Mouse (Mus musculus): ENCODE measurements at regions not wholly inside any gene's neighbourhood (a gene's known extent, or its start where the extent isn't known, plus 50 kb on each side); places are given as distances from the start of the nearest gene placed in this dataset.

DNA sequence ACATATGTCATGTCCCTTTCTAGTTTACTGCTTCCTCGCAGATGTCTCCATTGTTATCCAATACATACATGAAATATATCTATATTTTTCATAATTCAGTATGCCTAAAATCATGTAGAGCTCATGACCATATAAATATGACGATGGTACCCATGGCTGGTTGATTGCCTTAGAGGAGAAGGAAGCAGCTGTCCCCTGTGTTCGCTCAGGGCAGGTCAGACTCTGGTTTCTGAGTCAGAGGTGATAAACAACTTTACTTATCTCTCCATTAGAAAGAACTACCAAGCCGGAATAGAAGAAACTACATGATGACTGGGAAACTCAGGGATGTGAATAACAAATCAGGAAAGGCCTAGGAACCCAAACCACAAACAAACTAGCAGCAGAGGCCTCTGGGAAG, 307.6 kb downstream of the Sox4 start:
- no peak for DNase-seq (ENCODE audit: low read depth, low spot score)

- DNase-seq (ENCODE audit: low read depth, low spot score), result no peak
Measured at GRCm38 (mm10) chr13:28644846-28645574, 308.5 kb downstream of the Sox4 start.

GRCm38 (mm10) chr13:28640826-28641225, 312.7 kb downstream of the Sox4 start:
- DNase-seq (ENCODE audit: low read depth, low spot score), result no peak

DNA sequence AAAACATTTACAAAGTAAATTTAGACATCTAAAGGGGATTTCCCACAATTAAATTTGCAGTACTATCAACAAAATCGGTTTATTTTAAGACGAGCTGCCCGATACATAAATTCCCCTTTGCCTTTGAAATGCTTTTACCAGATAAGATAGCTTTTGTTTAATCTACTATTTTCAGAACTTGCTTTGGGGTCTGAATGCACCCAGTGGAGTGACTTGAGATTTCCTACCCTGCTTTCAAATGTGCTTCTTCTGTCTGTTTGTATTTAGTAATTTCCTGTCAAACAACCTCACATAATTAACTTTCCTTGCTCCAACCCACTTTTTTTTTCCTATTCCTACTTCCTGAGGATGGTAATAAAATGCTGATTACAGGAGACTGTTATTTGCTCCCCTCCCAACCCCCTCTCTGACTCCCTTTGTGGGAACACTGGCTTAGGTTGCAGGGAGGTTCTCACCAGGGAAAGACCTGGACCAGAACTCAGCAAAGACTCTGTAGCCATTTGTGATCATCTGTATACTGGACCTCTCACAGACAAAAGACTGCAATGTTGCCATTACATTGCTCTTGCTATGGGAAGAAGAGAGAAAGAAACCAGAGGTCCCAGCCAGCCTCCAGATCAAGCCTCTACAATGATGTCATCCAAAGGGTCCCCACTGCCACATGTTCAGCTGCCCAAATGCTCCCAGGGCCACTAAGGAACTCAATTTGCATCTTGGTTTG, 318.1 kb downstream of the Sox4 start:
- DNase-seq (ENCODE audit: low read depth, low spot score), result no peak

GRCm38 (mm10) chr13:28633541-28634041, 319.9 kb downstream of the Sox4 start:
- DNase-seq (ENCODE audit: low read depth, low spot score), result peak; percentile 40

GRCm38 (mm10) chr13:28629431-28630331, 323.8 kb downstream of the Sox4 start:
- no peak for DNase-seq (ENCODE audit: low read depth, low spot score)

- no peak for DNase-seq (ENCODE audit: low read depth, low spot score)
Measured at GRCm38 (mm10) chr13:28628751-28629150, 324.8 kb downstream of the Sox4 start.

DNA sequence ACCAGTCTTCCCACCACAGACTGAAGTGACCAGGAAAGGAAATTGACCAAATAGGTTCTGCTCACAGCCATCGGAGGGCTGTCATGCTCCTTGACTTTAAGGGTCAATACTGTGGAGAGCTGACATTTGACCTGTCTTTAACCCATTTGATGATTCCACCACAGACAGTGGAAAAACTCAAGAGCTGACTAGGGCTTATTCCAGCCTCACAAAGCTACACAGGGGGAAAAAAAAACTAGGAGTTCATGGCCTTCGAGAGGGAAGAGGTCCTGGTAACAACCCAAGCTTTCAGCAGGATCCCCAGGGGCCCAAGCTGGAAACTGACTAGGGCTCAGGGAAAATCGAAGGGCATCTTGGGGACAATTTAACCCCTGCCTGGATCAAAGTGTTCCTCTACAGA, 334.6 kb downstream of the Sox4 start:
- DNase-seq (ENCODE audit: low read depth, low spot score), result no peak

- no peak for DNase-seq (ENCODE audit: low read depth, low spot score)
Measured at GRCm38 (mm10) chr13:28617503-28617902, 336.0 kb downstream of the Sox4 start.

DNA sequence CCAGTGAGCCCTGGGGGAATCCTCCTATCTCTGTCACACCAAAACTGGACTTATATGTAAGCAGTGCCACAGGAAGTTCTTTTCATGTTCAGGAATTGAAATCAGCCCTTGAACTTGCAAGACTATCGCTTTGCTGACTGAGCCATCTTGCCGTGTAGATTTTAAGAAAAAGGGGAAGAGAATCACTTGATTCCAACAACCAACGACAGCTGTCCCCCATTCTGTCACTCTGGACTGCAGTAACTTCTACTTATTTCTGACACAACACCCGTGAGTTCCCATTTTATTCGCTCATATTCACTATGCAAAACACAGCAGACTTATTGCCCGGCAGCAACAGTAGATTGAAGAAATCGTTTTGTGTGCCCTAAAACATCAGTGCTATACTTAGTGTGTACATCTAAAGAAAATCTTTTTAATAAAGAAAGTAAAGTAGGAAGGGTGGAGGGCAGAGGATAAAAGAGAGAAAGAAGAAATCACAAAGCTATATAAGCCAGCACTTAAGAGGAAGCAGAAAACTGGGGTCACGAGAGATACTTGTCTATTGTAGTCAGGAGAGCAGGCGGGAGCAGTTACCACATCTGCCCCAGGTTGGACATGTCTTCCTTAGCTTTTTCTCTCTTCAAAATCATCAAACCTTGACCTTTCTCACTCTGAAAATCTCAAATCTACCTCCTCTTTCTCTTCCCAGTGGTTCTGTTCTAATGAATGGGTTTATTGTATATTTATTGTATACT, 336.7 kb downstream of the Sox4 start:
- DNase-seq (ENCODE audit: low read depth, low spot score), result no peak

DNA sequence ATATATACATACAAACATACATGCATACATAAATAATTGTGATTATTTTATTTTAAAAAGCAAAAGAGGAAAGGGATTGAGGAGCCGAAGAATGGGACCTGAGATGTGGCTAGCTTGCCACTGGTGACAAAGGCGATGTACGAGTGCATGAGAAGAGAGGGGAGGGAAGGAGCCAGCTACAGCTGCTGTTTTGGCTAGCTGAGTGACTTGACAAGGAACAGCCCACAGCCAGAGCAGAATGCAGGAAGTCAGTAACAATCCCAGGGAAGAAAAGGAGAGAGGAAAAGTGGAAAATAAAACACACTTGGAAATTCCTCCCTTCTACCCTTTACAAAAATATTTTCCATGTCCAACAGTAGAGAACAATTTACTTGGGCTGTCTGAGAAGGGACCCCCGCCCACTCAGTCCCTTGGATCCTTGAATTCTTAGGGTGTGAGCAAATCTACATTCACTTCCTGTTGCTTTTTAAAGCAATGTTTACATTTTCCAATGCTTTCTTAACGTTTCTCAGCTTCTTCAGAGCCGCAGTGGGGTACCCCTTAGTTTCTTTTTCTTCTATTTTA, 345.9 kb downstream of the Sox4 start:
- no peak for DNase-seq (ENCODE audit: low read depth, low spot score)

- no peak for DNase-seq (ENCODE audit: low read depth, low spot score)
Measured at GRCm38 (mm10) chr13:28606651-28607050, 346.9 kb downstream of the Sox4 start.

DNA sequence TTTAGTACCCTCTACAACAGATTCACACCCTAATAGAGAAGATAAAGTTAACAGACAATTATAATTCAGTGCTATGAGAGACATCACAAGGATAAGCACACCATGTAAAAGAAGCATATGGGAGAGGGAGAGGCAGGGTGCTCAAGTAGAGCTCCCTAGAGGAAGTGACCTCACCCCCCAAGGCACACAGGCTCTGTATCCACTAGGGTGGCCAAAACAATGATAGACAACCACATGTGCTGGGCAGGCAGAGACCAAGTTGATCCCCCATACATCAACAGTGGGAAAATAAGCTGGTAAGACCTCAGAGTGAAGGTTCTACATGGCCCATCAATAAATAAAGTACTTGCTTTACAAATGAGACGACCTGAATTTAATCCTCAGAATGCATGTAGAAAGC, 347.7 kb downstream of the Sox4 start:
- no peak for DNase-seq (ENCODE audit: low read depth, low spot score)

- no peak for DNase-seq (ENCODE audit: low read depth, low spot score)
Measured at GRCm38 (mm10) chr13:28604016-28604415, 346.7 kb downstream of the Gm11361 start.

DNA sequence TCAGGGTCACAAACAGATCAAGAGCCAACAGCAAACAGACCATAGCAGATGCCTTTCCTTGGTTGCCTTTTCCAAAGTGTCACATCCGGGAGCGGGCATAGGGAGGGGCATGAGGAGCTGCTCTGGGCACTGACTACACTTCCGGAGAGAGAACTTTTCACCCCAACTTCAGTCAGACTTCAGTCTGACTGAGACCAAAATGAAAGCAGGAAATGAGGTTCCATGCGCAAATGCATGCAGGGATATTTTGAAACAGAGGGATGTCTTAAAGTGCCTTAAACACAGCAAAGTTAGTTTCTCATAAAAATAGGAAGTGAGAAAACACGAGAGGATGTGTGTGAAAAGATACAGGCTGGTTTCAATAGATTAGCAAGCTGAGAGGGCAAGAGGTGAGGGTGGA, 343.5 kb downstream of the Gm11361 start:
- no peak for DNase-seq (ENCODE audit: low read depth, low spot score)

GRCm38 (mm10) chr13:28596367-28596766, 339.0 kb downstream of the Gm11361 start:
- no peak for DNase-seq (ENCODE audit: low read depth, low spot score)

GRCm38 (mm10) chr13:28592176-28592575, 334.8 kb downstream of the Gm11361 start:
- DNase-seq (ENCODE audit: low read depth, low spot score), result no peak

DNA sequence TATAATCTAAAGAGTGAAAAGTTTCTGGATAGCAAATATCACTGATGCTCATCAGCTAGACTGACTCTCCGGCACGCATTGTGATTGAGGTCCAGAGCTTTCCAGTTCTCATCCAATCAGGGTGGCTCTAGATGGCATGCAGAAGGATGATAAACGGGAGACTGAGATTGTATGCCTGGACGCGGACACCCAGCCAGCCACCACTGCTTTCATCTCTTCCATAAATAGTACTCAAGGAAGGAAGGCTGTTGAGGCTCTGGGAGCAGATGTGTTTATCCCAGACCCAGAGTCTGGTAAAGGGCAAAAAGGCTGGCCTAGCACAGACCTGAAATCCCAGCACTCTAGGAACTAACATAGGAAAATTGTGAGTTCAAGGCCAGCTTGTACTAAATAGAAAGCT, 330.6 kb downstream of the Gm11361 start:
- DNase-seq (ENCODE audit: low read depth, low spot score), result no peak

DNA sequence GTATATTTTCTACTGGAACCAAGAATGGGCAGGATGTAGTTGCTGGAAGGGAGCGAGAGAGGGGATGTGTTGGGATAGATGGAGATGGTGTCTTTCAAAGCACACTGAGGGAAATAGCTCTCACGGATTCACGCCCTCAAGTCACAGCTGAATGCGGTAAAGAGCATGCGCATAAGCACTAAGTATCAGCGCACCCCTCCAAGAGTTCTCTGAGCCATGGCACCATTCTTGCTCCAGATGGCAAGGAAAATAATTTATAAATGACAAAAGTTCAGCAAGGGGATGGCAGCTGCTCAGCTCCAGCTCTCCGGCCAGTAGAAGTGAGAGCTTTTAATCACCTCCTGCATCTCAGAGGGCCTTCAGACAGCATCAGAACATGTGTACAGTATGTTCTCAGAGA, 329.4 kb downstream of the Gm11361 start:
- no peak for DNase-seq (ENCODE audit: low read depth, low spot score)

- no peak for DNase-seq (ENCODE audit: low read depth, low spot score)
Measured at GRCm38 (mm10) chr13:28586140-28586539, 328.8 kb downstream of the Gm11361 start.

DNA sequence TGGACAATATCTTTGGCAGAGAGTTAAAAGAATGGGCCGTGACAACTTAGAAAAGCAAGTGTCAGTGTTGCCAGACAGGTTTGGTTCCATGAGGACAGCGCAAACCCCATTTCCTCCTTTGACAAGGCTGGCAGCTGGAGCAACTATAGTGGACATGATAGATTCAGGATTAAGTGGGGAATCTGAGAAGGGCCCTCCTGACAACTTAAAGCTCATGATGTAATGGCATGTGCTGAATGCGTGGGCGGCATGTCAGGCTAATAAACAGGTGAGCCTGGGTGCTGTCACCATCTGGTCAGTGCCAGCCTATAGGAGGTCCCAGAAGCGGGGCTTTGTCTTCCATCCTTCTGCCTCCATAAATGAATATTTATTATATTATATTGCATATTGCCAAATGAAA, 326.3 kb downstream of the Gm11361 start:
- no peak for DNase-seq (ENCODE audit: low read depth, low spot score)
